Mouse (Mus musculus) cortical plate, adult 2 months (tissue): Measurements from ENCODE around the gene Fam192a.

ENCODE experiments used
- CTCF ChIP-seq: fragments of 200-500 bp; IDR thresholded peaks from 2 replicates; pipeline ENCODE4 v1.5.1; 2011; ENCODE audit warnings: mild to moderate bottlenecking, control low read depth, low read length; ENCODE audit not compliant: insufficient read depth; ENCODE audit errors: extremely low read depth
- POLR2A ChIP-seq: fragments of 200-500 bp; IDR thresholded peaks from 2 replicates; pipeline ENCODE4 v1.6.1; 2011; ENCODE audit warnings: mild to moderate bottlenecking, low read length, control low read depth; ENCODE audit not compliant: insufficient read depth; ENCODE audit errors: extremely low read depth

DNA sequence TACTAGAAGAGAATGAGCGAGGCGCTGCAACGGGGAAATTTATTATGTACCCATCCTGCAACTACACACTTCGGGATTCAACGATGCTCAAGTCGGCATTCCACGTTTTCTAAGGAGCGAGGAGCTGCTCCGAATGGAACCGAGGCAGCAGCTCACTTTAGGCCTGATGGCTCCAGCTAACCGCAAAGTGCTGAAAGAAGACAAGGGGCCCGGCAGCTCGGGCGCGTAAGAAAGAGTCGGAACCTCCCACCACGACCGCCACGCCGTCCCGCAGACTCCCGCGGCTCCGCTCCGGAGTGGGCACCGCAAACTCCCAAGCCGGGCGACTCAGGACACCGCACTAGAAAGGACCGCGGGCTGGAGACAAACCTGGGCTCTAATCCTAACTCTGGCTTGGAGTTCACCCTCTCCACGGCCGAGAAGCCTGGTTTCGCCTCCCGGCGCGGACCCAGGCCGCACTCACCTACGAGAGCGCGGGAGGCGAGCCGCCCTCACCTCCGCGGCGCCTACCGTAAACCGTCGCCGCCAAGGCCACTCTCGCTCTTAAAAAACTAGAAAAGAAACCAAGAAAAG, 677 bp downstream of the Fam192a start:
- TF ChIP-seq CTCF = no peak
- no peak for TF ChIP-seq POLR2A
